Mouse (Mus musculus): ENCODE measurements around the gene P3h3. TPM values are rescaled to one million over a fixed set of nuclear protein-coding genes. Genes with fewer than 3 reads are reported as not detected.
A peak's percentile ranks its signal among the peaks of the same experiment; 100 is the strongest.

P3h3 gene
- polyA plus RNA-seq, 1 experiment: 1.1 TPM

DNA sequence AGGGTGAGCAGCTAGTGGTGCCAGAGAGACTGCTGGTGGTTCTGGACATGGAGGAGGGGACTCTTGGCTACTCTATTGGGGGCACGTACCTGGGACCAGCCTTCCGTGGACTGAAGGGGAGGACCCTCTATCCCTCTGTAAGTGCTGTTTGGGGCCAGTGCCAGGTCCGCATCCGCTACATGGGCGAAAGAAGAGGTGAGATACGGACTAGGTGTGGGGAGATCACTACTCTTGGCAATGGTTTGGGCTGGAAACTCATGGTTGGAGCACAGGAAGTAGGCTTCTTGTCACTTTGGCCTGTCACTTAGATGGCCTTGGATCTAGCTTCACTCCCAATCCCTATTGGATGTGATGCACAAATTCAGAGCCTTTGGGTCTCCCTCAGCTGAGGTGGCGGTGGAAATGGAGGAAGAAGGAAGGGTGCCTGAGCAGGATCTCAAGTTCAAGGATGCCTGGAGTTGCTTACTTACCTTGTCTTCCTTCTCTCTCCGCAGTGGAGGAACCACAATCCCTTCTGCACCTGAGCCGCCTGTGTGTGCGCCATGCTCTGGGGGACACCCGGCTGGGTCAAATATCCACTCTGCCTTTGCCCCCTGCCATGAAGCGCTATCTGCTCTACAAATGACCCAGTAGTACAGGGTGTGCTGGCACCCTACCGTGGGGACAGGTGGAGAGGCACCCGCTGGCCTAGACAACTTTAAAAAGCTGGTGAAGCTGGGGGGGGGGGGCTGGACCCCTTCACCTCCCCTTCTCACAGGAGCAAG, 47.6 kb downstream of the P3h3 start:
- Histone ChIP-seq H3K79me3 (ENCODE audit: low read depth) (peaks cover 31% of the 10 kb centered on the region), H3ac (ENCODE audit: control insufficient read depth, insufficient read length, low read depth) (peak overlapping the region; percentile 38), H3K36me3 (ENCODE audit: control insufficient read depth, insufficient read depth) (peaks cover 34% of the 10 kb centered on the region), H3K79me2 (ENCODE audit: control insufficient read depth, insufficient read depth) (peaks cover 38% of the 10 kb centered on the region), H3K27me3 (ENCODE audit: control insufficient read depth, insufficient read depth, insufficient read length) (no peaks in the 10 kb centered on the region), H3K4me3 (ENCODE audit: insufficient read depth, poor library complexity, severe bottlenecking) (peak overlapping the region; percentile 49)
- TF ChIP-seq MAX (IDR thresholded peaks at IDR 0.05) (no peak), USF1 (IDR thresholded peaks at IDR 0.05; ENCODE audit: low read depth) (no peak), MYOD1 (IDR thresholded peaks at IDR 0.05; ENCODE audit: control insufficient read depth, insufficient read length, low read depth) (no peak), CTCF (IDR thresholded peaks at IDR 0.05; ENCODE audit: control insufficient read depth, insufficient read depth, insufficient read length) (no peak)

GRCm38 (mm10) chr6:124809052-124809774, 48.3 kb downstream of the P3h3 start:
- Histone ChIP-seq H3K79me3 (ENCODE audit: low read depth) (peaks cover 31% of the 10 kb centered on the region), H3ac (ENCODE audit: control insufficient read depth, insufficient read length, low read depth) (peak overlapping the region; percentile 66), H3K79me2 (ENCODE audit: control insufficient read depth, insufficient read depth) (peaks cover 38% of the 10 kb centered on the region), H3K36me3 (ENCODE audit: control insufficient read depth, insufficient read depth) (peaks cover 32% of the 10 kb centered on the region), H3K27me3 (ENCODE audit: control insufficient read depth, insufficient read depth, insufficient read length) (no peaks in the 10 kb centered on the region), H3K4me3 (ENCODE audit: insufficient read depth, poor library complexity, severe bottlenecking) (peak overlapping the region; percentile 49)
- TF ChIP-seq MAX (IDR thresholded peaks at IDR 0.05): peak; percentile 35
- TF ChIP-seq CTCF (IDR thresholded peaks at IDR 0.05; ENCODE audit: control insufficient read depth, insufficient read depth, insufficient read length): peak; percentile 95
- no peak for TF ChIP-seq USF1 (IDR thresholded peaks at IDR 0.05; ENCODE audit: low read depth)

GRCm38 (mm10) chr6:124808358-124809012, 49.1 kb downstream of the P3h3 start, which contains the start of gene Spsb2:
Gene Spsb2, plus strand, starts transcription at chr6:124808661.
- no peak for TF ChIP-seq FOSL1 (IDR thresholded peaks at IDR 0.05; ENCODE audit: insufficient read depth, low read length, poor library complexity, severe bottlenecking)
- no peak for TF ChIP-seq USF1 (IDR thresholded peaks at IDR 0.05; ENCODE audit: low read depth)
- no peak for TF ChIP-seq MYOG (IDR thresholded peaks at IDR 0.05; ENCODE audit: control insufficient read depth, extremely low read depth, insufficient read length)
- peak; percentile 48 for TF ChIP-seq MYOD1 (IDR thresholded peaks at IDR 0.05; ENCODE audit: control insufficient read depth, insufficient read length, low read depth)
- TF ChIP-seq MAX (IDR thresholded peaks at IDR 0.05): peak; percentile 40
- H3K36me3 ChIP-seq (ENCODE audit: control insufficient read depth, insufficient read depth): peaks cover 32% of the 10 kb centered on the region
- H3K79me2 ChIP-seq (ENCODE audit: control insufficient read depth, insufficient read depth): peaks cover 33% of the 10 kb centered on the region

GRCm38 (mm10) chr6:124807986-124808357, 49.6 kb downstream of the P3h3 start:
- Histone ChIP-seq H3ac (ENCODE audit: control insufficient read depth, insufficient read length, low read depth) (no peak overlapping the region), H3K27me3 (ENCODE audit: control insufficient read depth, insufficient read depth, insufficient read length) (no peaks in the 10 kb centered on the region), H3K79me2 (ENCODE audit: control insufficient read depth, insufficient read depth) (peaks cover 28% of the 10 kb centered on the region), H3K4me3 (ENCODE audit: insufficient read depth, poor library complexity, severe bottlenecking) (no peak overlapping the region), H3K79me3 (ENCODE audit: low read depth) (peaks cover 23% of the 10 kb centered on the region), H3K36me3 (ENCODE audit: control insufficient read depth, insufficient read depth) (peaks cover 32% of the 10 kb centered on the region)
- TF ChIP-seq MAX (IDR thresholded peaks at IDR 0.05): no peak
- TF ChIP-seq MYOG (IDR thresholded peaks at IDR 0.05; ENCODE audit: control insufficient read depth, extremely low read depth, insufficient read length): no peak
- TF ChIP-seq FOSL1 (IDR thresholded peaks at IDR 0.05; ENCODE audit: insufficient read depth, low read length, poor library complexity, severe bottlenecking): no peak
- no peak for TF ChIP-seq MYOD1 (IDR thresholded peaks at IDR 0.05; ENCODE audit: control insufficient read depth, insufficient read length, low read depth)
- no peak for TF ChIP-seq CEBPB (IDR thresholded peaks at IDR 0.05; ENCODE audit: low read depth)
- no peak for TF ChIP-seq USF1 (IDR thresholded peaks at IDR 0.05; ENCODE audit: low read depth)
- TF ChIP-seq CTCF (IDR thresholded peaks at IDR 0.05; ENCODE audit: control insufficient read depth, insufficient read depth, insufficient read length): no peak

More at GRCm38 (mm10) chr6:124808358-124809012, 49.1 kb downstream of the P3h3 start, which contains the start of gene Spsb2:
- peaks cover 29% of the 10 kb centered on the region for H3K79me3 ChIP-seq (ENCODE audit: low read depth)
- H3K27me3 ChIP-seq (ENCODE audit: control insufficient read depth, insufficient read depth, insufficient read length): no peaks in the 10 kb centered on the region
- H3K4me3 ChIP-seq (ENCODE audit: insufficient read depth, poor library complexity, severe bottlenecking): peak within 1 kb of the TSS; percentile 49
- peak within 1 kb of the TSS; percentile 66 for H3ac ChIP-seq (ENCODE audit: control insufficient read depth, insufficient read length, low read depth)

GRCm38 (mm10) chr6:124807366-124807765, 50.2 kb downstream of the P3h3 start:
- no peak for TF ChIP-seq USF1 (IDR thresholded peaks at IDR 0.05; ENCODE audit: low read depth)
- TF ChIP-seq MAX (IDR thresholded peaks at IDR 0.05): no peak
- no peak for TF ChIP-seq CEBPB (IDR thresholded peaks at IDR 0.05; ENCODE audit: low read depth)
- Histone ChIP-seq H3K79me3 (ENCODE audit: low read depth) (peaks cover 17% of the 10 kb centered on the region), H3K36me3 (ENCODE audit: control insufficient read depth, insufficient read depth) (peaks cover 27% of the 10 kb centered on the region), H3K4me3 (ENCODE audit: insufficient read depth, poor library complexity, severe bottlenecking) (no peak overlapping the region), H3ac (ENCODE audit: control insufficient read depth, insufficient read length, low read depth) (no peak overlapping the region), H3K27me3 (ENCODE audit: control insufficient read depth, insufficient read depth, insufficient read length) (no peaks in the 10 kb centered on the region), H3K79me2 (ENCODE audit: control insufficient read depth, insufficient read depth) (peaks cover 22% of the 10 kb centered on the region)

All from C2C12 (cell line).